Mouse (Mus musculus) cerebellum, postnatal 36 days (tissue): ENCODE measurements around the gene Acnat1.
"Not testable (repeated sequence)": the region's sequence is repeated elsewhere in the genome, so short reads cannot be mapped to it uniquely, and the experiment has no call there.

Source experiments
- DNase-seq, 2 experiments: peaks; one replicate each; pipeline ENCODE4 v3.0.0; 2021 to 2022; ENCODE audit warnings: mixed read lengths in 2 of 2

Acnat1 gene

DNA sequence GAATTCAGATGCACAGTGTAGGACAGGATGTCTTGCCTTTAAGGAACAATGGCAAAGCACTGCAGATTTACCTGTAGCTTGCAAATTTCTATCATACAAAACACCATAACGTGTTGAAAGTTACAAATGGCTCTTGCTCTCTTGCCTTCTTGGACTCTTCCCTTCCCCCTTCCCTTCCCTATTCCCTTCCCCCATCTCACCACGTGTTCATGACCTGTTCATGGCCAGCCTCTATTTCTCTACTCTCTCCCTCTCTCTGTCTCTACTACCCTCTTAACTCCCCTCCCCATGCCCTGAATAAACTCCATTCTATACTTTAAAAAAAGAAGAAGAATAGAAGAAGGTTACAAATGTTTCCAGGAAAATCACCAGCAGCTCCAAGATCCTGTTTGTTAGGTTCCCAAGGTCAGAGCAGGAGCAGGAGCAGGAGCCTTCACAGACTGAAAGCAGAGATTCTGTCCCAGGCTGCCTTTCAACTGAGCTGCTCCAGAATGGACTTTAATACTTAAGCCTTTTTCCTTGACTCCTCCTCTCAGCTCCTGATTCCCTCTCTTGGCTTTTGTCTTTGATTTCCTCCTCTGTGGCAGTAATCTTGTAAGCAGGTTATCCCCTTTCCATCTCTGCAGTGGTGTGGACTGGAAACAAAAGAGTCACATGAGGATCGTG, at the start of gene Acnat1:
Gene Acnat1, minus strand, starts transcription at position 478 of the 666 bp plus-strand sequence.
- DNase-seq = no peak

DNA sequence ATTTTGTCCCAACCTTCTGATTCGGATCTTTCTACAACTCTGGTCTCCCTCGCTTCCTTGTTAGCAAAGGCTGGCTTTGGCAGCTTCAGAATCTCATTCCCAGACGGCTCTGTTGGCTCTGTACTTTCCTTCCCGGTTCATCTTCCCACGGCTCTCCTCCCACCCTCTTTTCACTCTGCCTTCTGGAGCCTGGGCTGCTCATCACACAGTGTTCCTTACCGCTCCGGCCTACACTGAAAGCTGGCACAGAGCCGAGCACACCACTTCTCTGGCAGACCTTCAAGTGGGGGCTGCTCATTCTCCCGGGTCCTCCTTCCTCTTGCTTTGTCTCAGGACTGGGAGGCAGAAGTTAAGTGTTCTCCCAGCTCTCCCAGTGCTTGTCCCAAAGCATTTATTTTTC, 48.9 kb upstream of the Acnat1 start:
- peak; percentile 11 for DNase-seq

DNA sequence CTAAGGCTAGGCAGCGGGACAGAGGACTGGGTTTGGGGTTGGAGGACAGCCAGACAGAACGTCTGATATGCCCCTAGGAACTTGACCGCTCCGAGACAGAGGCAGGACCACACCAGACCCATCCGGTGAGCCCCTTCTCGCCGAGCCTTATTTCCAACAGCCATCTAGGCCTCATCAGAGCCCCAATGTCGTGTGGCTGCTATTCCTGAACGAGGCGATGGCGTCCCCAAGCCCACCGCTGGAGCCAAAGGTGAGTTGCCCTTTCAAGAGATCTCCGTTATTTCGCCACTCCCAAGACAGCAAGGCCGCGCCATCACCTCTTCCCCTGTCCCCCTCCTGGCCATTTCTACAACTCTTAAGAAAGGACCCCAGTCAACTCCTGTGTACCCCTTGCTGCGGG, 47.6 kb upstream of the Acnat1 start:
- DNase-seq = no peak

DNA sequence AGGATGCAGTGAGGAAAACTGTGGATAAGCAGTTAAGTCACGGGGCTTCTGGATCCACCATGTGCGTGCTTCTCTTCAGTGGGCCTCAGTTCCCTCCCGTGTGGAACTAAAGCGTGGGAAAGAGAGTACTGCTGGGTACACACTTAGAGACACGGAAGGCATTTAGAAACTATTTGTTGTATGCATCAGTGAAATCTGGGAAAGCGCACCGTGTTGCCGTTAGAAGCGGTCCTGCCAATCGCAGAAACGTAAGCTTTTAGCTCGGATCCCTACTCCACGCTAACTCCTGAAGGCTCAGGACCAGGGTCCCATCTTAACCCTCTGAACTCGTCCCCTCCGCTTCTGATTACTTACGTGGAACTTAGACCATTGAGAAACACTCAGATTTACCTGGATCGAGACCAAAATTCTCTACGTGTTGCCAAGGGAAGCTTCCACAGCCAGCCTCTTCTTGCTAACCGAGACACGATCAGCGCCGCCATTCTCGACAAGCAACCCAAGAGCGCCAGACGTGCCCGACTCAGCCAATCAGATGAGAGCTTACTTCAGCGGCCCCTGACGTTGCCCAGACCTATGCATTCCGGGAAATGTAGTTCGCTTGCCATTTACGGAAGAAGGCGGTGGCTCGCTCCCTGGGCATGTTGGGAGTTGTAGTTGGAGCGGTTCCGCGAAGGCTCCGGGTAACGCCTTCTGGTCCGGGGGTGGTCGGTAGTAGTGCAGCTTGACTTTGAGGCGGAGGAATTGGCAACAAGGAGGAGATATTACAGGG, 47.0 kb upstream of the Acnat1 start, which contains the start of the genes Mrpl50 and Zfp189:
Gene Mrpl50, minus strand, starts transcription at position 522 of the 769 bp plus-strand sequence.
Gene Zfp189, plus strand, starts transcription at position 605 of the 769 bp plus-strand sequence.
- DNase-seq = peak; percentile 90 to 93

DNA sequence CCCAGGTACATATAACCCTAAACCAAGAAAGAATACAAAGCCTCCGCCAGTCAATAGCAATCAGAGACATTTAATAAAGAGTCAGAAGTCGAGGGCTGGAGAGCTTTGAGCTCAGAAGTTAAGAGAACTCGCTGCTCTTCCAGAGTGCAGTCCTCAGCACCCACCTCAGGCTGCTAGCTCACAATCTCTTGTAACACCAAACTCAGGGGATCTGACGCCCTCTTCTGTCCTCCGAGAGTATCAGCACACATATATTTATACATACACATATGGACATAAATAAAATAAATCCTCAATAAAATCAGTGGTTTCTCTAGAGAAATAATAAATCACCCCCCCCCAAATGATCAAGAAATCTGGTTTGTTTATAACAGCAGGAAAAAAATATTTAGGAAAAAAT, 45.8 kb upstream of the Acnat1 start:
- no peak for DNase-seq

DNA sequence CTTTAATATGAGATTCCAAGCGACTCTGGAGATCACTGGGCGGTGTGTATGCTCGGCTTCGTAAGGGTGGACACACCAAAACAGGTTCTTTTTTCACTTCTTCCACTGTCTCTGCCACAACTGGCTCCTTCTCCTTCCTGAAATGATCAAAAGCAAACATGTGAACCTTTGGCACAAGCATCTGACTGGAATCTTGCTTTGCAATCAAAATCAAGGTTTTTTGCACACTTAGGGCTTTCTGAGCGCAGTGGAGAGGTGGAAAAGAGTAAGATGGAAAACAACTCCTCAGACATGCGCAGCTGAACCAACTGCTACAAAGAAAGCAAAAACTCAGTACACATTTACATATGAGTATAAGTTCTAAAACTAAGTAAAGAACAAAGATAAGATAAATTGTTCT, 40.7 kb upstream of the Acnat1 start:
- DNase-seq = no peak

DNA sequence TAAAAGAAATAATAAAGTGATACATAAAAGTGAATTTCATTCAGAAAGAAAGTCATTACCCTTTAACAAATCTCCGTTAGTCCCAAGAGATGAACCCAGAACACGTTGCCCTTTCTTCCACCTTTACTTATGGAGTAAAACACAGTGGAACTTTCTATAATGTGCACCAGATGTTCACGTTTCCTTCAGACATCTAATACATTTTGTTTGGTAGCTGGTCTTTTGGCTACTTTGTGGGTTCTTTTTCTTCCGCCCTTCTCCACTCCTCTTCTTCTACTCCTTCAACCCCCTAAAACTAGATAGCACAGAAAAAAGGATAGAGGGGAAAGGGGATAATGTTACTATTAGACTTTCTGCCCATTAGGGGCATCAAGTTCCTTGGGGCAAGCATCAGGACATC, 38.9 kb upstream of the Acnat1 start:
- DNase-seq = no peak

DNA sequence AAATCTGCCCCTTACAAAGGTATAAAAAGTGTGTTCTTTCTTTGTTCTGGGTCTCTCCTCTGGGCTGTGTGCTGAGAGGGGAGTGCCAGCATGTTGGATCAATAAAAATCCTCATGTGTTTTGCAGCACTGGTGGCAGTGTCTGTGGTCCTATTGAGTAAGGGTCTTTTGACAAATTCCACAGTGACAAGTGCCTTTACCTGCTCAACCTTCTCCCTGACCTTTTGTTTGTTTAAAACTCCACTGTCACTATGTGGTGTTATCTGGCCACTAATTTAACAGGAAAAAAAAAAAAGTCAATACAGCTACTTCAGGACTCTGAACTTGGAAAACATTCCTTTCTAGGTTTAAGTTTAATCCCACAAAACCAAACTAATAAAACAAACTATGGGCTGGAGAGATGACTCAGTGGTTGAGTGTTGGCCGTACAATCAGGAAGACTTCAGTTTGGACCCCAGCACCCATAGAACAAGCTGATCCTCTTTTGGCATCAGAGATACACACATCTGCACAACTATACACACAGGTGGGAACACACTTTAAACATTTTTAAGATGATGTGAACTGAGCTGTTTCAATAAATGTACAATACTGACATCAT, 36.6 kb upstream of the Acnat1 start:
- not testable (repeated sequence) for DNase-seq

DNA sequence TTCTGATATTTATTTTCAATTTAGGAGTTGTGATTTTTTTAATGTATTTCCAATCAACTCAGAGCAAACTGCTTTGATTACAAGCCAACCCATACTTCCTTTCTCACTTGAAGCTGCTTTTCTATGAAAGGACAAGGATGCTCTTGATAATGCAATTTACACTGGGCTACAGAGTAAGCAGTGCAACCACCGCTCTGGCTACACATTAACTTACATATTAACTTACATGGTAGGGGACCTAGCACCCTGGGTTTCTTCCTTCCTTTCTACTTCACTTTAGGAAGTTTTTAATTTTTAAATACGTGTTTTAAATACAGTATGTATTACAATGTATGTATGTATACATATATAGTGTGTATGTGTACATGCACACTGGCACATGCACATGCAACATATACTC, 35.5 kb upstream of the Acnat1 start:
- DNase-seq = no peak

DNA sequence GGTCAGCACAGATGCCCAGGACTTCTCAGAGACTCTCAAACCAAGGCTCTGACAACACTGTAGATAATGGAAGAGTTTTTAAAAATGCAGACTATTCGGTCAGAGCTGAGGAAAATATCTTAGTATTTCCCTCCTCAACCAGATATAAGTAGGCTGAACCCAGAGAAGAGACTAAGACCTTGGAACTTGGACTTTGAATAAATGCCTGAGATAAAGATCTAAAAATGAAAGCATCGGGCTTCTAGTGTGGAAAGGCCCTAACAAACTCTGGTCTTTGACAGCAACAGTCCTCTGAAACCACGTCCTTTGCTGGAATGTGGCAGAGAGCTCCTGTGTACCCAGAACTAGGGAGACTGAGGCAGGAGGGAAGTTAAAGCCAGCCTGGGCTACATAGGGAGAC, 32.7 kb upstream of the Acnat1 start, which contains the start of gene Baat:
Gene Baat, minus strand, starts transcription at position 172 of the 400 bp plus-strand sequence.
- no peak for DNase-seq

DNA sequence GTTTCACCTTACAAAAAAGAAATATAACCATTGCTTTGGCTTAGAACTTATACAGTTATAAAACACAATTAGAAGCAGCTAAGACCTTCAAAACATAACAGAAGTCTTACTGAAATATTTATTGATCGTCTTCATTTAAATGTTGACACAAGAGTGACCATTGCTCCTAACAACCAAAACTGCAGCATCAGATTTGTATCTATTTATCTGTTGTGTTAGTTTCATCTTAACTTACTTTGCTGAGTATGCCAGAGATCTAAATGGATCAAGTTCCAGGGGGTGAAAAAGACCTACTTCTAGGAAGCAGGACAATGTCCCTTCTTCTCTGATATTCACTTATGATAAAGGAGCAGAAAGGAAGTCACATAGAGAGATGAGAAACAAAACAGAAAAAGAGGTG, 29.9 kb upstream of the Acnat1 start:
- no peak for DNase-seq

DNA sequence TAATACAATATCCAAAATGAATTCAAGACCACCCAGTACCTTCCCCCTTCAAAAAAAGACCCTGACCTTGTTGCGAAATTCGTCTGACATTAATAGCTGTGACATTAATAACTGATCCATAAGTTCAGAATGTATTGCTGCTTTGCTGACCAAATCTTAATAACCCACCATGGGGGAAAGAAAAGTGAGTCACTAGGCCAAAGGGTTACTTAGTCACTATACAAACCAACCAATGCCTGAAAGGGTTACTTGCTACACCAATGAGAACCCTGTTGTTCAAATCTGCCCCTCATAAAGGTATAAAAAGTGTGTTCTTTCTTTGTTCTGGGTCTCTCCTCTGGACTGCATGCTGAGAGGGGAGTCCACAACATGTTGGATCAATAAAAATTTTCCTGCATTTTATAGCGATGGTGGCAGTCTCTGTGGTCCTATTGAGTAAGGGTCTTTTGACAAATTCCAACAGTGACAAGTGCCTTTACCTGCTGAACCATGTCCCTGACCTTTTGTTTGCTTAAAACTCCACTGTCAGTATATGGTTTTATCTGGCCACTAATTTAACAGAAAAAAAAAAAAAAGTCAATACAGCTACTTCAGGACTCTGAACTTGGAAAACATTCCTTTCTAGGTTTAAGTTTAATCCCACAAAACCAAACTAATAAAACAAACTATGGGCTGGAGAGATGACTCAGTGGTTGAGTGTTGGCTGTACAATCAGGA, 12.4 kb upstream of the Acnat1 start:
- DNase-seq = not testable (repeated sequence)

DNA sequence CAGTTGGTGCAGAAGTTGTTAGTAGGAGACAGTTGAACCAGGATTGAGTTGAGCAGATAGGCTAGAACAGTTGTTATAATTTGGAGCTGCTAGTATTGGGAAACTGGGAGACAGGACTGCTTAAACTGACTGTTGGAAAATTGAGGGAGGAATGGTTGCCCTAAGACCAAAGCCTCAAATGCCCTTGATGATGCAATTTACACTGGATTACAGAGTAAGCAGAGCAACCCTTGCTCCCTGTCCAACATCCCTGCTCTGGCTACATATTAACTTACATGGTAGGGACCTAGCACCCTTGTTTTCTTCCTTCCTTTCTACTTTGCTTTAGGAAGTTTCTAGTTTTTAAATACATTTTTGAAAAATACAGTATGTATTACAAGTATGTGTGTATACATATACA, 11.7 kb upstream of the Acnat1 start:
- no peak for DNase-seq

DNA sequence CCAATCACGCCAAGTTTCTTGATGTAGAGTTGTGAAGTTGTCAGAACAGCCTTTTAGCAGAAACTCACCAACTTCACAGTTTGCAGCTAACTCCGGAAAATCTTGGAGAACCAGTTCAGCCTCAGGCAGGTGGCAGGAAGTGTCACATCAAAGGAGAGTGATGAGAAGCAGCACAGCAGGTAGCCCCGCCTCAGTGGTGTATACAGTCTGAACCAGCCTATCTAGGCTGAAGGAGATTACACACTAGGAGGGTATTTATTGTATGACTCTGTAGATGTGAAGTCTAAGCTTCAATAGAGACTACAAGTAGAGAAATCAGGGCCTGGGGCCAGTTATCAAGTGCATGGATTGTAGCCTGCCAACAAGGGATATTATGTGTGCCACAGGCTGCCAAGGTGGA, 7.2 kb upstream of the Acnat1 start:
- no peak for DNase-seq

DNA sequence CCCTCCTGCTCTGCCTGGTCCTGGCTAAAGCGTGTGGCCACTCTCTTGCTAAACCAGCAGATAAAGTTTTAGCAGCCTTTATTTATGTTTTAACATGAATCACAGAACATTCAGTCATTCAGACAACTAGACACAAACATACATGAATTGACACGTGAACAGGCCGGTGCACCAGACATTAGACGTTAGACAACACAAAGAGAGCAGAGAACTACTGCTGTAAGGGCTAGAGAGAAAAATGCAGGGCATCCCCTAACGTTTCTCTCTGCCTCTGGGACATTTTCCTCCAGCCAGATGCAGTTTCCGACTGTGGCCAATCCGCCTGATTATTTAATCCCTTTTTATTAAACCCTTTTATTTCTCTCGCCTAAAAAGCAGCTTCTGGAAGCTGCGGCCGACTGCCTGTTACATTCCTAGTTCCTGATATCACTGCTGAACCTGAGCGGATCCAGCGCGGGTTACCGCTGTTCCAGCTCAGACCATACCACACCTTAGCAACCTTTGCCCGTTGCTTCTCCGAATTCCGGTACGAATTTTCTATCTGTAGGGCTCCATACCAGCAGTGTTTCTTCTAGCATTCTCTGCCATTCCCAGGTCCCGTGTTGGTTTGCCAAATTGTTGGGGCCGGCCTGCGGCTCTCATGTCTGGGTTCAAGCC, 6.5 kb upstream of the Acnat1 start:
- DNase-seq = no peak

DNA sequence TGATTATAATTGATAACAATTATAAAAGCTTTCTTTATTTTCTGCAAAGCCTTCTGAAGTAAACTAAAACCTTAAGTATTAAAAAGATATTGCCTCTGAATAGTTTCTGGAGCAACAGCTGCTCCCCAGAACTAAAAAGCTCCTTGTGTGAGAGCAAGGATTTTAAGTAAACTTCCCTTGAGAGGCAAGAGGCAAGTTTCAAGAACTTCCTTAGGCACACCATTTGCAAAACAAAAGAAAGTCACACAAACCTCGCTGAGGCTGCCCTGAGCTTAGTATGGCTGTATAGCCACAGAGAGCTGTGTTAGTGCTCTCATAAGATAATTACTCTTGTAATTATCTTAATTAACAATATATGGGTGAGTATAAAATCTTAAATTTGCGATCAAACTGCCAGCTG, 5.3 kb upstream of the Acnat1 start:
- not testable (repeated sequence) for DNase-seq

DNA sequence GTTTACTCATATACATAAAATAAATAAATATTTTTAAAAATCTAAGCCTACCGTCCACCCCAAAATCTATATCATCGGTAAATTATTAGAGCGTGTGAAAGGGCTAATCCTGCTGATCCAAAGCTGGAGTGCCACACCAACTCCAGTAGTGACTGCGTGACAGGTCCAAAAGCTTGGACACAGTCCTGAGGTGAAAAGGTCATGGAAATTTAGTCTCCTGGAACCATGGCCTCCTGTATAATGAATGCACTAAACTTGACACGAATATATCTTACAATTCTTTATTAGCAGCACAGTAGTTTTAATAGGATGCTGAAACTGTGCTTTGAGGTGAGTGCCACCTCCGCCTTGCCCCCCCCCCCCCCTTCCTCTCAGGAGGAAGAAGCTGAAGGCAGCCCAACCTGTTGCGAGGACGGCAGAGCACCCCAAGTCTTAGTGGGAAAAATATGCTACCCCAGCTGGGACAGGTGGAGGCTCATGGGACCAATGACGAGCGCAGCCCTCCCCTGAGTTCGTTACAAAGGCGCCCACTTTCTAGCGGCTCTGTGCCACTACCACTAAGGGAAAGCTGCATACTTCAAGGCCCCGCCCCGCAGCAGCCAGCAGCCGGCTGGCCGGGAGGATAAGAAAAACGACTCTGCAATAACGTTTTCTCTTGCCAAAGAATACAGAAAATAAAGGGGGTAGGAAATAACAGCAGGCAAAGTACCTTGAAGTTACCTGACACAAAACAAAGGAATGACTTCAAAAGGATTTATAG, 4.6 kb upstream of the Acnat1 start:
- DNase-seq = no peak

DNA sequence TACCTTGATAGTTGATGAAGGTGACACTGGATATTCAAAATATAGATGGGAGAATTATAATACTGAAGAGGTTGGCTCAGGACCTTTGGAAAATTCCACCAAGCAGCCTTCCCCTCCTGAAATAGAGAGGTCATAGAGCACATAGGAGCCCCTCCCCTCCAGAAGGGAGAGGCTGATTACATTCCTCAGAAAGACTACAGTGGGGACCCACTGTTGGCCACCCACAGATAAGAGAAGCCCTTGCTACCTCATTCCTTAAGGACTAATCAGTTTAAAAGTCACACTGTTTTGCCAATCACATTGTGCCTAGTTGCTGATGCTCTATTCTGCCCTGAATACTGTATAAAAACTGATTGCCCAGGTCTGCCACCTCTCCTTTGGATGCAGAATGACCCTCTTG, 871 bp upstream of the Acnat1 start:
- no peak for DNase-seq

DNA sequence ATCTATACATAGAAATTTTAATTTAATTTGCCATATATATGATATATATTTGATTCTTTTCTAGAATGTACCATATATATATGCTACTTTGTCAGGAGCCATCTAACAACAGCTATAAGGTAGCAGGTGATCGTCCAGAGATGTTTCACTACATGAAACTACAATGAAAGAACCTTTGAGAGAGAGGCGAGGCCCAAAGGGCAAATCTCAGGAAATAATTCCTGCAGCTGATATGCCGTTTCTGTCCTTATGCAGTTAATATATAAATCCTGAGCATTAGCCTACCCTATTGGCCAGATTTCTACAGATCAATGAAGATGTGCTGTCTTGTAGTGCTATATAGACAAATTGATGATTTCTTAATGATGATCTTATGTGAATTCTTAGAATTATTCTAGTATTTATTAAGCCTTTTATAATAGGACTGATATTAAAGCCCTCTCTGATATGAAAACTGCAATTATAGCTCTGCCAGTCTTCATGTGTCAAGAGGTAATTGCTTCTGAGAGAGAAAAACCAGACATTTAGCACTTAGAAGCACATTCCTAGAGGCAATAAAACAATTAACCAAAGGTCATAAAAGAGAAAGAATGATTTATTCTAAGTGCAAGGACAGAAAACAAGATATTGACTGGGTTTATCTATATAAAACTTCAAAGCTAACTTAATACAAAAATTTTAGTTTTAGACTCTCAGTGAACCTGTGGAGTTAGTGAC, 4.1 kb downstream of the Acnat1 start:
- no peak for DNase-seq

DNA sequence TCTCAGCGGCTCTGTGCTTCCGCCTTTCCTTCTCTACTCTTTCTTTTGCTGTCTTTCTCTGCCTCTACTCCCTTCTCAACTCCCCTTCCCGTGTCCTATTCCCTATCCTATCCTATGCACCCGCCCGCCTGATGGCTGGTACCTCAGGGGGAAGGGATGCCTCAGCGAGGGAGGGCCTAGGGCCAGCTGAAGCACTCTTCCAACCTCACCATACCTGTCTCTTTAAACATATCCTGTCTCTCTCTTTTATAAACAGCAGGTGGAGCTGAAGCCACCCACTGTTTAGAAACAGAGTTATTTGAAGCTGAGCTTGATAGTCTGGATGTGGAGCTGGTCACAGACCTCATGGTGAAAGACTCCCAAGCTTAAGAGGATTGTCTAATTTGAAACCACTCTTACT, 6.4 kb downstream of the Acnat1 start:
- no peak for DNase-seq

DNA sequence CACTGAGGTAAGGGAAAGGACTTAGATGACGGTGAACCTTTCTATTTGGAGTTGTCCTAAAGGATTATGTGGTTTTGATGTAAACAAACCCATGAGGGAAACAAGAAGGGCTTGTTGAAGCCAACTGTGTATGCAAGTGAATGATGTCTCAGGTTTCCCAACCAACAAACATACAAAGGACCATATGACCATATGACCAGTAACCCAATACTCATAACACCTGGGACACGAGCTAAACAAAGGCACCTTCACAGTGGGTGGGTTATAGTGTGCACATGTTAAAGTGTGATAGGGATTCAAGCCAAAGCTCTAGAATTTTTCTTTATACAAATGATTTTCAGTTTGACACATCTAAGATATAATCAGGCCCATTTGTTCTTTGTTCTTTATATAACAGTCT, 17.5 kb downstream of the Acnat1 start:
- DNase-seq = no peak
